Mouse (Mus musculus) lung, postnatal 25 days (tissue): Measurements from ENCODE around the gene Irf8.
A peak's percentile ranks its signal among the peaks of the same experiment; 100 is the strongest.
"Not testable (repeated sequence)": the region's sequence is repeated elsewhere in the genome, so short reads cannot be mapped to it uniquely, and the experiment has no call there.

Source experiments
- DNase-seq: peaks from one replicate; pipeline ENCODE4 v3.0.0; 2022; ENCODE audit warnings: low spot score

Irf8 gene

GRCm38 (mm10) chr8:120800308-120800865, 64.2 kb downstream of the Irf8 start:
- peak; percentile 44 for DNase-seq

DNA sequence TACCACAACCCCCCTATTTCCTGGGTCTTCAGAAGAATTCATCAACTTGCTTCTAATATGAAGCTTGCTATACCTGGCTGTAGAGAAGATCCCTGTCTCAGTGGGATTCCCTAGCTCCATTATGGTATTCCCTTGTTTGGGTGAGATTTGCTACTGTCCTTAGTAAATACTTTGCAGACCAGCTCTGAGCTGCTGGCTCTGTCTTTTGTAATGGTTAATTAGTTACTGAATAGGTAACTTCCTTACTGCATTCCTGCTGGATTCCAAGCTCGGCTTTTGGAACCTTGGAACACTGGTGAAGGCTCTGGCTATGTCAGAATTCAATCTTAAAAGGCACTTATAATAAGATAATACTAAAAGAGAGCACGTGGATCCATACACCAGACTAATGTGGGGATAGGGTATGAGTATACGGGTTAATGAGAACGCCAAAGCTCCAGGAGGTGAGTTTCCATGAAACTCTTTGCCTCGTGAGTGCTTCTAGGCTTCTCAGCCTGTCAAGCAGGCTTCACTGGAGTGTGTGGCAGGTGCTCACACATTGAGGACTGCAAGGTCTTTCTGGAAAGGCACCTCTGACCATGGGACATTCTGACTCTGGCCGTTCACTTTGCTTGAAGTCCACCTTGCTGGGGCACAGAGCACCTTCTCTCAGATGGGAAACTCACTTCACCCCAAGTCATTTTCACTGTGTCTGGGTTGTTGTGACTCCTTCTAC, 67.7 kb downstream of the Irf8 start:
- not testable (repeated sequence) for DNase-seq

GRCm38 (mm10) chr8:120804741-120805140, 68.6 kb downstream of the Irf8 start:
- DNase-seq: no peak
